Mouse (Mus musculus) lung, postnatal 0 days (tissue): ENCODE measurements around the gene Scnn1g. TPM values are rescaled to one million over a fixed set of nuclear protein-coding genes. Genes with fewer than 3 reads are reported as not detected.
A peak's percentile ranks its signal among the peaks of the same experiment; 100 is the strongest.

ENCODE experiments used
- ATAC-seq: fragments of 200-750 bp; cut with Nextera tagmentation; 2 replicates; pipeline ENCODE4 v1.8.0; 2017; ENCODE audit warnings: moderate library complexity
- DNase-seq: peaks from one replicate; pipeline ENCODE4 v3.0.0-alpha.2; 2016; ENCODE audit warnings: low spot score
- H3K27ac ChIP-seq: fragments of 300-500 bp; sonication (generic); 2 replicates; pipeline ENCODE4 v1.5.1; 2014; ENCODE audit warnings: antibody characterized with exemption, mild to moderate bottlenecking, low read length, mixed read lengths
- H3K27me3 ChIP-seq: fragments of 300-500 bp; sonication (generic); replicated peaks from 2 replicates; pipeline ENCODE4 v1.6.1; 2014; ENCODE audit warnings: low read length, mixed read lengths; ENCODE audit not compliant: insufficient read depth
- H3K36me3 ChIP-seq: fragments of 300-500 bp; sonication (generic); 2 replicates; pipeline ENCODE4 v1.6.1; 2014; ENCODE audit warnings: low read length, mixed read lengths; ENCODE audit not compliant: insufficient read depth
- H3K4me1 ChIP-seq: fragments of 300-500 bp; sonication (generic); 2 replicates; pipeline ENCODE4 v1.6.1; 2014; ENCODE audit warnings: antibody characterized with exemption, low read depth, low read length, mixed read lengths; ENCODE audit not compliant: insufficient read depth
- H3K4me2 ChIP-seq: fragments of 300-500 bp; sonication (generic); replicated peaks from 2 replicates; pipeline ENCODE4 v1.6.1; 2014; ENCODE audit warnings: low read depth, mild to moderate bottlenecking, low read length, moderate library complexity, mixed read lengths
- H3K4me3 ChIP-seq: fragments of 300-500 bp; sonication (generic); 2 replicates; pipeline ENCODE4 v1.5.1; 2014; ENCODE audit warnings: low read depth, low read length
- H3K9ac ChIP-seq: fragments of 300-500 bp; sonication (generic); replicated peaks from 2 replicates; pipeline ENCODE4 v1.6.1; 2014; ENCODE audit warnings: low read depth, mild to moderate bottlenecking
- H3K9me3 ChIP-seq: fragments of 300-500 bp; sonication (generic); 2 replicates; pipeline ENCODE4 v1.6.1; 2016; ENCODE audit warnings: low read length, mixed read lengths
- CTCF ChIP-seq: IDR thresholded peaks from 2 replicates; pipeline ENCODE4 v1.5.1; 2016; ENCODE audit warnings: antibody characterized with exemption, mild to moderate bottlenecking
- EP300 ChIP-seq: IDR thresholded peaks from 2 replicates; pipeline ENCODE4 v1.6.1; 2016; ENCODE audit warnings: antibody characterized with exemption, mild to moderate bottlenecking, control low read depth
- WGBS: fragments of 180-500 bp; shearing (Covaris S2); extraction: QIAGEN DNeasy Blood & Tissue Kit; methylation state at CpG from one replicate; pipeline ENCODE4 v1.1.7; 2014; 5-methylcytosine and 5-hydroxymethylcytosine counted together
- polyA plus RNA-seq: library from polyadenylated mRNA; unstranded; fragments of >200 nt; fragmentation: Nextera tagmentation; extraction: Ambion mirVana; gene quantifications from 2 replicates; pipeline ENCODE4 v1.2.1, GENCODE M21; 2015

Scnn1g gene
- polyA plus RNA-seq, 1 experiment from 2014 or later = 139 TPM

- H3K4me1 ChIP-seq = no peaks in the 10 kb centered on the region
- H3K4me3 ChIP-seq = no peak overlapping the region
- DNase-seq = peak; percentile 50
- TF ChIP-seq CTCF (no peak), EP300 (peak; percentile 92)
- H3K9ac ChIP-seq = no peak overlapping the region
- no peaks in the 10 kb centered on the region for H3K36me3 ChIP-seq
- WGBS = 58% methylated on average over 15 of the region's 15 CpGs
- peak; percentile 64 for ATAC-seq
- no peak overlapping the region for H3K4me2 ChIP-seq
- no peaks in the 10 kb centered on the region for H3K9me3 ChIP-seq
- H3K27ac ChIP-seq = peak overlapping the region; percentile 38; the same call in 1 of the 2 replicates
- no peaks in the 10 kb centered on the region for H3K27me3 ChIP-seq
These were observed 73.7 kb downstream of the Scnn1g start for GRCm38 (mm10) chr7:121807726-121808580.

Other genes starting within 250 kb of the Scnn1g start
- gene Usp31, start 27.2 kb upstream of the Scnn1g start, polyA plus RNA-seq = 1.5 and 1.6 TPM in 2 replicates
- 76.3 and 79.1 TPM in 2 replicates for gene Scnn1b, start 130.6 kb downstream of the Scnn1g start, polyA plus RNA-seq
- gene Cog7, start 247.2 kb downstream of the Scnn1g start, polyA plus RNA-seq = 13.4 and 18.3 TPM in 2 replicates